Mouse (Mus musculus): ENCODE results near the gene A930017K11Rik. TPM values are rescaled to one million over a fixed set of nuclear protein-coding genes. Genes with fewer than 3 reads are reported as not detected.

Gene A930017K11Rik
- polyA plus RNA-seq, 1 experiment from 2014 or later = 0.09 TPM

DNA sequence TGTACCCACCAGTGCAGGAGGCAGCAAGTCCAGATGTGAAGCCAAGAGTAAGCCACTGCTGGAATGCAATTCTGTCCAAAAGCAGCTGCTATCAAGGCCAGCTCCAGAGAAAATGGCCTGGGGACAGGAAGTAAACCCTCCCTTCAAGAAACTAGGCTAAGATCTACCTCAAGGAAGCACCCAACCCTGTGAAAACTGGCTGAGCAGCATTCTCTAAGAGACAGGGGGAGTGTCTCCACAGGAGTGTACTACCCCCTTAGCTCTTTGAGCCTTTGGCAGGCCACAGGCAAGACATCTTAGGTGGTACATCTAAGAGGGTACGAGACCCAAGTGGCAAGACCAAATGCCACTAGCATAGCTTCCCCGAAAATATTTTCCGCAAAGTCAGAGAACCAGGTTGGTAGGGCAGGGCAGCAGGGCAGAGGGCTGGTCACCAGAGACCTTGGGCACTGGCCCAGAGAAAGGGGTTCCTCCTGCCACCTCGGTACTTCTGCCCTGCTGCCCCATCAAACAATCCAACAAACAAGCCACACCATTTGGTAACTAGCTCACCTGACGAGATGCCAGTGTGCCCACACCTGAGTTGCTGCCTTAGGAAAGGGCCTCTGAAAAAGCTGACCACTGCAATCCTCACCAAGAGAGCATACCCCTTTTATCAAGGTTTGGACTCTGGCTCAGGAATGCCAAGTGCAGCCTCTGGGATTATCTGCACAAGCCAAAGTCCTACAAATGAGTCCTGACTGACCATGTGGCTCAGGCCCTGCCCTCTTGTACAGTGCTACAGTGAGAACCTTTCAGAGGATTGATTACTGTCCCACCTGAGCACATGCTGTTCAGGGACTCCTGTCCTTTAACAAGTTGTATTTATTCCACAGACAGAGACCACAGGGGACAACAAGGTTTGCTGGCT is 27.7 kb upstream of the A930017K11Rik start:
- Histone ChIP-seq H3K4me3 (no peak overlapping the region), H3K4me1 (peaks cover 24% of the 10 kb centered on the region), H3K4me2 (replicated peaks) (no peak overlapping the region), H3K36me3 (no peaks in the 10 kb centered on the region), H3K9me3 (no peaks in the 10 kb centered on the region), H3K27ac (replicated peaks) (no peak overlapping the region), H3K27me3 (no peaks in the 10 kb centered on the region), H3K9ac (replicated peaks) (no peak overlapping the region)
- 96% methylated on average over 5 of the region's 5 CpGs for WGBS
- ATAC-seq (replicated peaks) = no peak

DNA sequence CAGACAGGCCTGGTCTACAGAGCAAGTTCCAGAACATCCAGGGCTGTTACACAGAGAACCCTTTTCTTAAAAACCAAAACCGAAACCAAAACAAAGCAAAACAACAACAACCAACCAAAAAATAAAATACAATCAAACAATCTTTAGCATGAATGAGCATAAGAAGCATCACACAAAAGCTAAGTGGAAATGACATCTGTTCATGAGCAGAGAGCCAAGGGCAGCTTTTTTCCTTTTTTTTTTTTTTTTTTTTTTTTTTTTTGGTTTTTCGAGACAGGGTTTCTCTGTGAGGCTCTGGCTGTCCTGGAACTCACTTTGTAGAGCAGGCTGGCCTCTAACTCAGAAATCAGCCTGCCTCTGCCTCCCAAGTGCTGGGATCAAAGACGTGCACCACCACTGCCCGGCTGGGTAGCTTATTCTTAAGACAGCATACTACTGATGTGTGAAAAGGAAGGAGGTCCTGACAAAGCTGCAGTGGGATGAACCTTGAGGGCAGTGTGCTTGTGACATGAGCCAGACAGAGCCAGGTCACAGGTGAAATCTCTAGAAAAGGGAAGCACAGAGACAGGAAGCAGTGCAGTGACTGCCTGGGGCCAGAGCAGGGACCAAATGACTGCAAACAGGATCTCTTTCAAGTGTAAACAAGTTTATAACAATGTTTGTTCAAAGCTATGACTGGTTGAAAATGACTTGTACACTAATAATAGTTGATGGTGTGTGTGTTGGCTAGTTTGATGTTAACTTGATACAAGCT is 18.8 kb upstream of the A930017K11Rik start:
- no peaks in the 10 kb centered on the region for H3K27me3 ChIP-seq
- ATAC-seq (replicated peaks) = no peak
- H3K4me2 ChIP-seq (replicated peaks) = no peak overlapping the region
- no peaks in the 10 kb centered on the region for H3K36me3 ChIP-seq
- no peaks in the 10 kb centered on the region for H3K9me3 ChIP-seq
- 81% methylated on average over 4 of the region's 4 CpGs for WGBS
- H3K9ac ChIP-seq (replicated peaks) = no peak overlapping the region
- peak overlapping the region; percentile 62 for H3K27ac ChIP-seq (replicated peaks)
- no peaks in the 10 kb centered on the region for H3K4me1 ChIP-seq
- H3K4me3 ChIP-seq = no peak overlapping the region

DNA sequence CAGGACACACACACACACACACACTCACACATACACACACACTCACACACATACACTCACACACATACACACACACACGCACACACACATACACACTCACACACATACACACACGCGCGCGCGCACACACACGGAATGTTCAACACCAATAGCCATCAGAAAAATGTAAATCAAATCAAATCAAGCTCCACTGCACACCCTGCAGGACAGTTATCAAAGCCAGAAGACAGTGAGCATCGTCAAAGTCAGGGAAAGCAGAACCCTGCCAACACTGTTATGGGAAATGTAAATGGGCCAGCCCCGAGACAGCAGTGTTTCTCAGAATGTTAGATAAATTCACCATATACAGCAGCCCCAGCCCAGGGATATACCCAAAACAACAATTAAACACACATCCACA is 18.1 kb upstream of the A930017K11Rik start:
- 86% methylated on average over 9 of the region's 9 CpGs for WGBS
- Histone ChIP-seq H3K27ac (replicated peaks) (peak overlapping the region; percentile 62), H3K4me2 (replicated peaks) (no peak overlapping the region), H3K9ac (replicated peaks) (no peak overlapping the region), H3K36me3 (no peaks in the 10 kb centered on the region), H3K27me3 (no peaks in the 10 kb centered on the region), H3K4me1 (no peaks in the 10 kb centered on the region), H3K4me3 (no peak overlapping the region), H3K9me3 (no peaks in the 10 kb centered on the region)
- no peak for ATAC-seq (replicated peaks)

DNA sequence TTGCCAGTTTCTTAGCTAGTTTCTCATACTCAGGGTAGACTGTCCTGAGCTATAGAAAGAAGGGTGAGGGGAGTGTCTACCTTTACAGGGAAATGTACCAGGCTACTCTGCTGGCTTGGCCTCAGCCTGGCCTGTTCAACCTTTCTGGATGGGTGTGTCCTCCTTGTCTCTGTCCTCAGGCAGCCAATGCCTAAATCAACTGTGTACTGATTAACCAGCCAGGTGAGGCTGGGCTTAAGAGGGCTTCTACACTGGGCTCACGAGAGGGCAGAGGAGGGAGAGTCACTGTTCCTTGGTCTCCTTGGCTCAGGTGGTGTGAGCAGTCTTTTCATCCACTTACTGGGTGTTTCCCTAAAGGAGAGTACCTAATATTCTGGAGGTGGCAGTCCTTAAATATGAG is 15.8 kb upstream of the A930017K11Rik start:
- WGBS = 83% methylated on average over 1 of the region's 1 CpGs
- ATAC-seq (replicated peaks) = no peak

DNA sequence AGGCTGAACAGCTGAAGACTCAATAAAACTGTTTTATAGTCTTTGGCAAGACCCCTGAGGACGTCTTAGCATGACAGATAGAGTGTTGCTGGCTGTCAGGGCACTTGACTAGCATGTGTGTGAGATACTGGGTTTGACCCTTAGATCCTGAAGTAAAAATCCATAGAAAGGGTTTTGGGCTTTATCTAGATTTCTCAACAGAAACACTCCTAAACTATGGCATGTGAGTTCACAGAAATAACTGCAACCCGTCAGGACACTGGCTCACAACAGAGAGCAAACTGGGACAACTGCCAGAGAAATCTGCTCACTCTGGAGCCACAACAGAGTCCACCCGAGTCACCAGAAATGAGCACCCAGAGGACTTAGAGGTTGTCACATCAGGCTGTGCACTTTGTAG is 15.3 kb upstream of the A930017K11Rik start:
- Histone ChIP-seq H3K36me3 (no peaks in the 10 kb centered on the region), H3K4me1 (no peaks in the 10 kb centered on the region), H3K4me3 (no peak overlapping the region), H3K4me2 (replicated peaks) (no peak overlapping the region), H3K27ac (replicated peaks) (no peak overlapping the region), H3K9me3 (no peaks in the 10 kb centered on the region), H3K27me3 (no peaks in the 10 kb centered on the region), H3K9ac (replicated peaks) (no peak overlapping the region)
- WGBS = 63% methylated on average over 3 of the region's 3 CpGs
- no peak for ATAC-seq (replicated peaks)

More for the DNA sequence above, 15.8 kb upstream of the A930017K11Rik start:
- Histone ChIP-seq H3K27me3 (no peaks in the 10 kb centered on the region), H3K4me1 (no peaks in the 10 kb centered on the region), H3K36me3 (no peaks in the 10 kb centered on the region), H3K27ac (replicated peaks) (no peak overlapping the region), H3K9me3 (no peaks in the 10 kb centered on the region), H3K9ac (replicated peaks) (no peak overlapping the region), H3K4me3 (no peak overlapping the region), H3K4me2 (replicated peaks) (no peak overlapping the region)

DNA sequence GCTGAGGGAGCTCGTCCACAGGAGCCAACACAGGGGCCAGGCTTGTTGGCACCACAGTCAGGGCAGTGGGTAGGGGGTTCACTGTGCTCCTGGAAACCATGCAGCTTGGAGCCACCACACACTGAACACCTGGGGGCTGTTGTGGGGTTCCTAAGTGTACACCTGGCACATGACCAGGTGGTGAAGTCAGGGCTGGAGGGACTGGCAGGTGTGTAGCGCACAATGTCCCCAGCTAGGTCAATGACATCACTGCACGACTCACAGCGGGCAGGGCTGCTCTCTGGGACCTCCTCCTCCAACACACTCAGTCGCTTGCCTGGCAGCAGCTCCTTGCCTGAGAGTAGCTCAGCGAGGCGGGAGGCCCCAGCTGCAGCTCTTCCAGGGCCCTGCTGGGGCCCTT is 11.9 kb upstream of the A930017K11Rik start:
- peaks cover 17% of the 10 kb centered on the region; the same call in 1 of the 2 replicates for H3K36me3 ChIP-seq

DNA sequence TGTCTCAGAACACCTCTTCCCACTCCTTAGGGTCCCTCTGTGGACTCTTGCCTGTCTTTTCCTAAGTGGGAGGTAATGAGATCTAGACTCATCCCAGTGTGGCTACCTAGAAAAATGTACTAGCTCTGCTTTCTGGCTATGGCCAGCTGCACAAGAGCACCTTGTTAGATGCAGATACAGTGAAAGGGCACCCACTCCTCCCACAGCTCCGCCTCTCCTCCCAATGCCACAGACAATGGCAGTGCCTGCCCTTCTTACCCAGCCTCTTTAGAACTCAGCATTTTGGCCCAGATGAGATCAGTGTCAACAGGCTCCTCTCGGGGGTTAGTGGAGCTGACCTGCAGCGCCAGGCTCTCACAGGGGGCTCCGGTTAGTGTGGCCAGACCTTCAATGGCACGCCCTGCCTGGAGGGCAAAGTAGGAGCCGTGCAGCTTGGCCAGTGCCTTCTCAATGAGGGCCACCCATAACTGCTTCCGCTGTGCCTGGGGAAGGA is 10.1 kb upstream of the A930017K11Rik start:
- no peaks in the 10 kb centered on the region for H3K4me1 ChIP-seq
- no peak overlapping the region for H3K9ac ChIP-seq (replicated peaks)
- no peak overlapping the region for H3K27ac ChIP-seq (replicated peaks)
- no peaks in the 10 kb centered on the region for H3K9me3 ChIP-seq
- no peak overlapping the region for H3K4me2 ChIP-seq (replicated peaks)
- no peaks in the 10 kb centered on the region for H3K27me3 ChIP-seq
- peaks cover 18% of the 10 kb centered on the region; the same call in 1 of the 2 replicates for H3K36me3 ChIP-seq
- 94% methylated on average over 7 of the region's 7 CpGs for WGBS
- ATAC-seq (replicated peaks) = no peak
- no peak overlapping the region for H3K4me3 ChIP-seq

More for the DNA sequence above, 11.9 kb upstream of the A930017K11Rik start:
- 87% methylated on average over 7 of the region's 7 CpGs for WGBS
- H3K27me3 ChIP-seq = no peaks in the 10 kb centered on the region
- ATAC-seq (replicated peaks) = no peak
- no peak overlapping the region for H3K27ac ChIP-seq (replicated peaks)
- no peaks in the 10 kb centered on the region for H3K9me3 ChIP-seq
- H3K4me3 ChIP-seq = no peak overlapping the region
- no peaks in the 10 kb centered on the region for H3K4me1 ChIP-seq
- no peak overlapping the region for H3K4me2 ChIP-seq (replicated peaks)
- H3K9ac ChIP-seq (replicated peaks) = no peak overlapping the region

DNA sequence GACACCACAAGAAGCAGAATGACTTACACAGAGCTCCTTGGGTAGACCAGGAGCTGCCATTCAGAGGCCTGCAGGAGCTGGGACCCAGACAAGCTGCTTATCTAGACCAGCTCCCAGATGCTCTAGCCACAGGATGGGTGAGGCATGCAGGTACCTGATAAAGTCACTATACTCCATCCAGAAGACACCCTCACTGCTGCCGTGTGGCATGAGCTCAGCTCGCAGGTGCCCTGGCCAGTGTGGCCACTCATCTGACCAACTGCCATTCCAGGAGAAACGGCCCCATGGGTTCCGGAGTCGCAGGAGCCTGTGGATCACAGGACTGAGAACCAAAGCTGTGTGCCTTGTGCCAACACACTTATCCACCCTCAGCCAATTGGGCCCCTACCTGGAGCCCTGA is 9.2 kb upstream of the A930017K11Rik start:
- no peak overlapping the region for H3K4me3 ChIP-seq
- H3K27ac ChIP-seq (replicated peaks) = no peak overlapping the region
- H3K27me3 ChIP-seq = no peaks in the 10 kb centered on the region
- ATAC-seq (replicated peaks) = no peak
- H3K36me3 ChIP-seq = peaks cover 18% of the 10 kb centered on the region; the same call in 1 of the 2 replicates
- H3K9ac ChIP-seq (replicated peaks) = no peak overlapping the region
- no peaks in the 10 kb centered on the region for H3K4me1 ChIP-seq
- WGBS = 98% methylated on average over 5 of the region's 5 CpGs
- no peak overlapping the region for H3K4me2 ChIP-seq (replicated peaks)
- no peaks in the 10 kb centered on the region for H3K9me3 ChIP-seq

DNA sequence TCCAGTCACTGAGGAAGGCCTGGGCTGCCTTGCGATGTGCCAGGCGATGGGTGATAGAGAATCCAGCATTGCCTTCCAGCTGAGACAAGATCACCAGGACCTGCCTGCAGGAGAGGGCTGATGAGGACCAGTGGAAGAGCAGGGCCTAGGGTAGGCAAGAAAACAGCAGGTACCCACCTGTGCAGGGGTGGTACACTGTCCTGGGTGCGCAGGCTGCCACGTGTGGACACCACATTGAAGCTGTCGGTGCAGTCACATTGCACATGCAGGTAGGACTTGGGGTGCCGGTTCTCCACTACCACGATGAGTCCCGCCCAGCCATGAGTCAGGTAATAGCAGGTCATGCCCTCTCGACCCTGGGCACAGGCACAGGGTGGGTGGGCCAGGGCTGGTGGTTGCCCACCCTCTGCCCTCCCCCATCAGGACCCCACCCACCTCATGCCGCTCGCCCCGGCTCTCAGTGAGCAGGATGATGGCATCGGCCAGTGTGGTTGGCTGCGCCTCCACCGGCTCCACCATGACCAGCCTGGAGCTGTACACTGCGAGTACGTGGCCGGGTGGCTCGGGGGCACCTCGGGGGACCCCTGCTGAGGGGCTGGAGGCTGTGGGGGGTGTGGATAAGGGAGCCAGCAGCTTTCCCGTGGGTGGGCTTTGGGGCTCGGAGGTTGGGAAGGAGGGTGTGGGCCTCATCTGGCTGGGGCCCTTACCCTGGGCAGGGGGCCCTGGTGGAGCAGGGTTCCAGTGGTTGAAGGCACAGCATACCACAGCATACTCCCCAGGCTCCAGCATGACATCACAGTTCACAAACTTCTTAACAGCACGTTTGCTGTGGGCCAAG is 7.5 kb upstream of the A930017K11Rik start:
- 93% methylated on average over 23 of the region's 23 CpGs for WGBS
- Histone ChIP-seq H3K9me3 (no peaks in the 10 kb centered on the region), H3K9ac (replicated peaks) (no peak overlapping the region), H3K4me3 (no peak overlapping the region), H3K4me1 (no peaks in the 10 kb centered on the region), H3K27ac (replicated peaks) (no peak overlapping the region), H3K27me3 (no peaks in the 10 kb centered on the region), H3K4me2 (replicated peaks) (no peak overlapping the region), H3K36me3 (peaks cover 18% of the 10 kb centered on the region; the same call in 1 of the 2 replicates)
- no peak for ATAC-seq (replicated peaks)

DNA sequence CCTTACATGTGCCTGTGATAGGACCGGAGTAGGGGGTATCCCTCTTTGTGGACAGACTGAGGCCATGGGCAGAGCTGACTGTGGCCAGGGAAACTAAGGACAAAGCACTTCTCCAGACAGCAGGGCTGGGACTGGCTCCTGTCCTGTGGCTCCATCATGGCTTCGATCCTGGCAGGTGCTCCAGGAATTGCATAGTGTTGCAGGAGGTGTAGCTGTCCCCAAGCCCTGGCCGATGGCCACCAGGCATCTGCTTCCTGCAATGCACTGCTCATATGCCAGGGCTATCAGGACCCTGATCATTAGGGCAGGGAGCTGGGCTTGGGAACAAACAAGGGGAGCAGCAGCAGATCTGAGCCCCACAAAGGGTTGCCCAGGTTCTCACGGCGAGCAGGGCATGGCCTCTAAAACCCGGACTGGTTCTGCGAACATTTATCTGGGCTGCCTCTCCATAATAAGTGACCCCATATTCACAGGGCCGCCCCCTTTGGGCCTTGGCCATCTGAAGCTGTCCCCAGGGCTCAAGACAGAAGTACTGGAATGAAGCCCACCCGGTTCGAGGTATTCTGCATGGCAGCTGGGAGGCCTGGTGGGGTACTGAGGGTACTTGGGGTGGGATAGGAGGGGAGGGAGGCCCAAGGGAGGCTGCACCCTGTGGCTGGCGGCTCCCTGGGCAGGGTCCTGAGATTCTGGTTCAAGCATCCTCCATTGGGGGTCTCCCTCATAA is 6.6 kb upstream of the A930017K11Rik start:
- Histone ChIP-seq H3K9ac (replicated peaks) (no peak overlapping the region), H3K4me3 (no peak overlapping the region), H3K36me3 (peaks cover 18% of the 10 kb centered on the region; the same call in 1 of the 2 replicates)

DNA sequence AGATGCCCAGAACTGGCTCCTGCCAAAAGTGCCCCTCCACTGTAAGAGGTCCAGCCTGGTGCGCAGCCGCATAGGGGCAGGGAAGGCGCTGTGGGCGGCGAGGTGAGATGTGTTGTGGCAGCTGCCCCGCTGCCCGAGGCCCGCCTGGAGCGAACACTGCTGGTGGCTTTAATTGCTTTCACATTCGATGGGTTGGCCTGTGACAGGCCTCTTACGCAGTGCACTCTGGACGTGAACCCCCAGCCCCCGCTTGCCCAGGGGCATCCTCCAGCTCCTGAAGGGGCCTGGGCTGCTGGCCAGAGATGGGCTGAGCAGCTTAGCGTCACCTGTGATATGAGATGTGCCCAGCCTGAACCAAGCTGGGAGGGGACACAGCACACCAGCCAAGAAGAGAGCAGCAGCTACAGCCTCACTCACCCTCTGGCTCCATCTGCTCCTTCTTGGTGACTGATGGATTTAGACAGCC is 5.3 kb upstream of the A930017K11Rik start:
- Histone ChIP-seq H3K4me3 (no peak overlapping the region), H3K27ac (replicated peaks) (no peak overlapping the region), H3K9me3 (no peaks in the 10 kb centered on the region), H3K4me1 (no peaks in the 10 kb centered on the region), H3K36me3 (peaks cover 18% of the 10 kb centered on the region; the same call in 1 of the 2 replicates), H3K27me3 (peaks cover 11% of the 10 kb centered on the region), H3K9ac (replicated peaks) (no peak overlapping the region), H3K4me2 (replicated peaks) (no peak overlapping the region)
- no peak for ATAC-seq (replicated peaks)
- WGBS = 75% methylated on average over 14 of the region's 14 CpGs

More for the DNA sequence above, 6.6 kb upstream of the A930017K11Rik start:
- no peaks in the 10 kb centered on the region for H3K4me1 ChIP-seq
- no peak overlapping the region for H3K4me2 ChIP-seq (replicated peaks)
- ATAC-seq (replicated peaks) = no peak
- WGBS = 91% methylated on average over 11 of the region's 11 CpGs
- no peaks in the 10 kb centered on the region for H3K9me3 ChIP-seq
- no peak overlapping the region for H3K27ac ChIP-seq (replicated peaks)
- H3K27me3 ChIP-seq = no peaks in the 10 kb centered on the region

Data from forebrain, embryonic 15.5 days (tissue).